Mouse (Mus musculus): ENCODE data around the gene Rxra. TPM values are rescaled to one million over a fixed set of nuclear protein-coding genes. Genes with fewer than 3 reads are reported as not detected.

Gene Rxra
- total RNA-seq, 2 experiments from 2014 or later = 15.4 to 17.0 TPM

GRCm38 (mm10) chr2:27761260-27761995, 85.2 kb downstream of the Rxra start:
- no peak for ATAC-seq (ENCODE audit: poor library complexity, severe bottlenecking)

- no peak for ATAC-seq (ENCODE audit: poor library complexity, severe bottlenecking)
Measured at GRCm38 (mm10) chr2:27761996-27762340, 85.7 kb downstream of the Rxra start.

GRCm38 (mm10) chr2:27762509-27762908, 86.3 kb downstream of the Rxra start:
- peak; percentile 55 for ATAC-seq (ENCODE audit: poor library complexity, severe bottlenecking)

- no peak for ATAC-seq (ENCODE audit: poor library complexity, severe bottlenecking)
Measured at GRCm38 (mm10) chr2:27762920-27763780, 86.9 kb downstream of the Rxra start.

GRCm38 (mm10) chr2:27764256-27764936, 88.2 kb downstream of the Rxra start:
- ATAC-seq (ENCODE audit: poor library complexity, severe bottlenecking) = no peak

GRCm38 (mm10) chr2:27764937-27765319, 88.7 kb downstream of the Rxra start:
- peak; percentile 89 for ATAC-seq (ENCODE audit: poor library complexity, severe bottlenecking)

GRCm38 (mm10) chr2:27767773-27768172, 91.5 kb downstream of the Rxra start:
- no peak for ATAC-seq (ENCODE audit: poor library complexity, severe bottlenecking)

GRCm38 (mm10) chr2:27769701-27770100, 93.5 kb downstream of the Rxra start:
- ATAC-seq (ENCODE audit: poor library complexity, severe bottlenecking) = no peak

- peak; percentile 72; the same call in 1 of the 2 replicates for ATAC-seq (ENCODE audit: poor library complexity, severe bottlenecking)
Measured at GRCm38 (mm10) chr2:27770205-27770604, 94.0 kb downstream of the Rxra start.

- peak; percentile 76 for ATAC-seq (ENCODE audit: poor library complexity, severe bottlenecking)
Measured at GRCm38 (mm10) chr2:27771936-27772335, 95.7 kb downstream of the Rxra start.

GRCm38 (mm10) chr2:27772841-27773388, 96.7 kb downstream of the Rxra start:
- no peak for ATAC-seq (ENCODE audit: poor library complexity, severe bottlenecking)

- no peak for ATAC-seq (ENCODE audit: poor library complexity, severe bottlenecking)
Measured at GRCm38 (mm10) chr2:27773980-27774730, 97.9 kb downstream of the Rxra start.

GRCm38 (mm10) chr2:27775006-27775405, 98.8 kb downstream of the Rxra start:
- ATAC-seq (ENCODE audit: poor library complexity, severe bottlenecking) = no peak

- ATAC-seq (ENCODE audit: poor library complexity, severe bottlenecking) = no peak
Measured at GRCm38 (mm10) chr2:27775625-27776024, 99.4 kb downstream of the Rxra start.

GRCm38 (mm10) chr2:27777756-27778155, 101.5 kb downstream of the Rxra start:
- ATAC-seq (ENCODE audit: poor library complexity, severe bottlenecking) = no peak

GRCm38 (mm10) chr2:27778289-27778688, 102.0 kb downstream of the Rxra start:
- no peak for ATAC-seq (ENCODE audit: poor library complexity, severe bottlenecking)

GRCm38 (mm10) chr2:27779291-27779866, 103.1 kb downstream of the Rxra start:
- no peak for ATAC-seq (ENCODE audit: poor library complexity, severe bottlenecking)

GRCm38 (mm10) chr2:27780162-27780561, 103.9 kb downstream of the Rxra start:
- no peak for ATAC-seq (ENCODE audit: poor library complexity, severe bottlenecking)

GRCm38 (mm10) chr2:27785363-27785762, 109.1 kb downstream of the Rxra start:
- no peak for ATAC-seq (ENCODE audit: poor library complexity, severe bottlenecking)

GRCm38 (mm10) chr2:27785973-27786417, 109.8 kb downstream of the Rxra start:
- ATAC-seq (ENCODE audit: poor library complexity, severe bottlenecking) = no peak
